Mouse (Mus musculus): ENCODE data around the gene Cmya5. TPM values are rescaled to one million over a fixed set of nuclear protein-coding genes. Genes with fewer than 3 reads are reported as not detected.

Gene Cmya5
- total and polyA plus RNA-seq, 2 experiments, result 0.02 to 0.55 TPM

DNA sequence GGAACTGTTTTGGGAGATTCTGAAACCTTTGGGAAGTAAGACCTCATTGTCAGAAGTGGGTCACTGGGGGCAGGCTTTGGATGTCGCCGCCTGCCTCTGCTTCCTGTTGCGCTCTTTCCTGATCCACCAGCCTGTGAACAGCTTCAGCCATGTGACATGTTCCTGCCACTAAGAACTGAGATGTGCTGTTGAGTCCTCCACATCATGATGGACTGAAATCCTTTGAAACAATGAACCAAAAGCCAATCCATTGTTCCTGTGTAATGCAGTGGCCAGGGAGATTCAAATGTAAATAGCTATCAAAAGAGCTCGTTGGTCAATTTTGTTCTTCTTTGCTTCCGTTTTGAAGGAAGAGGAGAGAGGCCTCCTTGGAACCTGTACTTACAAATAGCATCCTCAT, 151.7 kb downstream of the Cmya5 start:
- Histone ChIP-seq H3K4me3 (ENCODE audit: insufficient read depth, low read depth, low read length) (no peak overlapping the region), H3K36me3 (ENCODE audit: control insufficient read depth, insufficient read depth, low read length) (no peaks in the 10 kb centered on the region), H3K79me2 (ENCODE audit: control insufficient read depth, insufficient read depth, low read length) (no peaks in the 10 kb centered on the region), H3K27me3 (ENCODE audit: control insufficient read depth, insufficient read depth, low read length) (no peaks in the 10 kb centered on the region), H3K9ac (ENCODE audit: low read depth, low read length) (no peak overlapping the region), H3K27ac (replicated peaks; ENCODE audit: insufficient read depth, low read depth, low read length) (no peak overlapping the region), H3K4me1 (ENCODE audit: control insufficient read depth, insufficient read depth, low read length) (no peaks in the 10 kb centered on the region)
- TF ChIP-seq POLR2A (IDR thresholded peaks at IDR 0.05; ENCODE audit: extremely low read depth, insufficient read depth, low read length) (no peak), CTCF (IDR thresholded peaks at IDR 0.05; ENCODE audit: low read depth, low read length) (no peak)
- 84% methylated on average over 5 of the region's 5 CpGs for WGBS
- no peak for DNase-seq (ENCODE audit: extremely low read depth, low read depth, low spot score)

Other genes with a start within 250 kb of the Cmya5 start
- 25.0 and 25.8 TPM in 2 replicates for gene Tent2, start 47.7 kb upstream of the Cmya5 start, total RNA-seq (2014; rRNA removed)
- 9.3 and 10.0 TPM in 2 replicates for gene Tent2, start 47.7 kb upstream of the Cmya5 start, polyA plus RNA-seq (2012; rRNA removed)
- 12.3 and 13.2 TPM in 2 replicates for gene Homer1, start 154.9 kb upstream of the Cmya5 start, total RNA-seq (2014; rRNA removed)
- gene Homer1, start 154.9 kb upstream of the Cmya5 start, polyA plus RNA-seq (2012; rRNA removed), result 1.8 and 2.6 TPM in 2 replicates

All from liver, adult 2 months (tissue).